1 mouse cellular context compared by ENCODE assay signal in genomic region chr4:145594798-145595197, GRCm38 (mm10). TPM values are rescaled to one million over a fixed set of nuclear protein-coding genes. Genes with fewer than 3 reads are reported as not detected.
"Had no signal": no experiment of that assay in that cellular context is flagged by ENCODE, and none has a peak within 500 bp of the region (broad histone marks: within the 10 kb centered on the region; RNA-seq: fewer than 3 reads in every experiment).

No protein-coding gene starts in this region.

RNA-seq across cellular contexts. Expression of gene Gm13212, which starts 9.8 kb away (rescaled TPM):
- polyA plus RNA-seq: liver, adult 2 months had no signal
